Mouse (Mus musculus): ENCODE results near the gene Kctd14.

DNA sequence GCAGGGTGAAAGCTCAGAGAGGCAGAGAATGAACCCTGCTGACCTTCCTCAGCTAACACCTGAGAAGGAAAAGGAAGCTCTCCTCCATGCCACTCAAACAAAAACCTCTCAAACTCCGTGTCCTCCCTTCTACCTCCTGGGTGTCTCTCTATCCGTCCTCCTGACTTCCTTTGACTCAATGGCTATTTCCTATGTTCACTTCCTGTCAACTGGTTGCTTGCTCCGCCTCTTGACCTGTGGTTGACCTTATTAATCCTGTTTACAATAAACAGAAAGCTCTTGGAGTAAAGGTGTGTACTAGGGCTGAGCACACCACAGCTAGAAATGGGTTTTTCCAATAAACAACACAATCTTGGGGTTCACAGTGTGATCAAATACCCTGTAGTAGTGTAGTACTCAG lies 40.0 kb downstream of the Kctd14 start:
- TF ChIP-seq CTCF (IDR thresholded peaks at IDR 0.05) (no peak), EP300 (IDR thresholded peaks at IDR 0.05) (no peak)

All from lung, postnatal 0 days (tissue).